Mouse (Mus musculus) forebrain, postnatal 0 days (tissue): ENCODE measurements around the gene Igf1r. TPM values are rescaled to one million over a fixed set of nuclear protein-coding genes. Genes with fewer than 3 reads are reported as not detected.

ENCODE experiments used
- ATAC-seq: fragments of 200-750 bp; cut with Nextera tagmentation; 2 replicates; pipeline ENCODE4 v1.8.0; 2017; ENCODE audit warnings: mild to moderate bottlenecking, moderate library complexity
- DNase-seq: peaks from one replicate; pipeline ENCODE4 v3.0.0-alpha.2; 2015
- H3K27ac ChIP-seq: fragments of 300-500 bp; sonication (generic); 2 replicates; pipeline ENCODE4 v1.5.1; 2014; ENCODE audit warnings: low read depth, mild to moderate bottlenecking, antibody characterized with exemption, low read length, moderate library complexity, mixed read lengths
- H3K27me3 ChIP-seq: fragments of 300-500 bp; sonication (generic); 2 replicates; pipeline ENCODE4 v1.6.1; 2014; ENCODE audit warnings: mild to moderate bottlenecking, low read length, mixed read lengths; ENCODE audit not compliant: insufficient read depth
- H3K36me3 ChIP-seq: fragments of 300-500 bp; sonication (generic); 2 replicates; pipeline ENCODE4 v1.6.1; 2014; ENCODE audit warnings: mild to moderate bottlenecking, moderate library complexity; ENCODE audit not compliant: insufficient read depth
- H3K4me1 ChIP-seq: fragments of 300-500 bp; sonication (generic); 2 replicates; pipeline ENCODE4 v1.6.1; 2014; ENCODE audit warnings: antibody characterized with exemption; ENCODE audit not compliant: insufficient read depth
- H3K4me2 ChIP-seq: fragments of 300-500 bp; sonication (generic); 2 replicates; pipeline ENCODE4 v1.6.1; 2014; ENCODE audit warnings: low read depth, mild to moderate bottlenecking, moderate library complexity
- H3K4me3 ChIP-seq: fragments of 300-500 bp; sonication (generic); 2 replicates; pipeline ENCODE4 v1.5.1; 2014; ENCODE audit warnings: low read depth, low read length, mixed read lengths
- H3K9ac ChIP-seq: fragments of 300-500 bp; sonication (generic); 2 replicates; pipeline ENCODE4 v1.6.1; 2014; ENCODE audit warnings: mild to moderate bottlenecking
- H3K9me3 ChIP-seq: fragments of 300-500 bp; sonication (generic); 2 replicates; pipeline ENCODE4 v1.6.1; 2016; ENCODE audit warnings: low read length
- CTCF ChIP-seq: sonication (generic); IDR thresholded peaks from 2 replicates; pipeline ENCODE4 v1.5.1; 2016; ENCODE audit warnings: antibody characterized with exemption, control low read depth, low read depth
- WGBS: fragments of 180-500 bp; shearing (Covaris S2); extraction: QIAGEN DNeasy Blood & Tissue Kit; methylation state at CpG from one replicate; pipeline ENCODE4 v1.1.7; 2014; 5-methylcytosine and 5-hydroxymethylcytosine counted together
- polyA plus RNA-seq: library from polyadenylated mRNA; unstranded; fragments of >200 nt; fragmentation: Nextera tagmentation; extraction: Ambion mirVana; gene quantifications from 2 replicates; pipeline ENCODE4 v1.2.1, GENCODE M21; 2015
- total RNA-seq: library from RNA; depleted of rRNA; stranded (reverse); fragments of >200 nt; gene quantifications from 2 replicates; pipeline ENCODE4 v1.2.3, GENCODE M21; 2014

The Igf1r gene
- total and polyA plus RNA-seq, 2 experiments from 2014 or later, result 12.8 to 37.8 TPM

DNA sequence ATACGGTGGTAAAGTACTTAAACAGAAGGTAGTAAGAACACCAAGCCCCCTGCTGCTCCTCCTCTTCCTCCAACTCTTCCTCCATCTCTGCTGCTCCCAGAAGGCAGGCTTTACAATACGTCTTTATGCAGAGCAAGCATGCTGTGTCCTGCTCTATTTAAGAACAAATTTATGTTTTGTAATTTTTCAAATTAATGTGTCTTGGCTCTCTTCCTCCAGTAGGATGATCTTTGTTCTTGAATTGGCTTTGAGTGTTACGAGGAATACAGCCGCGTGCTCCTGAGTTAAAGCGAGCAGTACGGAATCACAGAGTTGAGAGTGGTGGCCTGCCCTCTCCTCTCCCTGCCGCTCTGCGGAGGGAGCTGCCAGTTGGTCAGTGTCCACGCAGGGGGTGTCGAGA lies 34.2 kb downstream of the Igf1r start:
- Histone ChIP-seq H3K9me3 (no peaks in the 10 kb centered on the region), H3K36me3 (no peaks in the 10 kb centered on the region), H3K27me3 (no peaks in the 10 kb centered on the region), H3K9ac (no peak overlapping the region), H3K4me2 (no peak overlapping the region), H3K4me1 (no peaks in the 10 kb centered on the region), H3K4me3 (no peak overlapping the region), H3K27ac (no peak overlapping the region)
- ATAC-seq (no peak), DNase-seq (no peak)
- 71% methylated on average over 11 of the region's 11 CpGs for WGBS
- no peak for TF ChIP-seq CTCF

DNA sequence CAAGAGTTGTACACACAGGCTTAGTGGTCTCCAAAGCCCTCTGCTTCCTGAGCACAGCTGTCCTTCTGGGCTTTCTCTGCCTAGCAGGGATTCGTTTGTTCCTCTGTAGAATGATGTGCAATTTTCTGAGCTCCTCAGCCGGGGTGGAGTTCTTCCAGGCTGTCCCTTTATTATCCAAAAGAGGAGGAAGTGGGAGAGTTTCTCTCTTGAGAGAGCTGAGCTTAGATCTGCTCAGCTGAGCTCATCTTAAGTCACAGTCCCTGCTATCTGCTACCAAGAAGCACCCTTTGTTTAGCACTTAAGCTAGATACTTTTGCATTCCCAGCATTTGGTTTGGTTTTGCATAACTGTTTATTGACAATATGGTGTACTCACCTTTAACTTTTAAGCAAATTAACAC lies 36.7 kb downstream of the Igf1r start:
- no peaks in the 10 kb centered on the region for H3K9me3 ChIP-seq
- ATAC-seq, result no peak
- 67% methylated on average over 2 of the region's 2 CpGs for WGBS
- DNase-seq, result no peak
- no peak for TF ChIP-seq CTCF
- no peaks in the 10 kb centered on the region for H3K36me3 ChIP-seq
- H3K27me3 ChIP-seq, result no peaks in the 10 kb centered on the region
- H3K4me1 ChIP-seq, result no peaks in the 10 kb centered on the region
- no peak overlapping the region for H3K4me2 ChIP-seq
- no peak overlapping the region for H3K9ac ChIP-seq
- no peak overlapping the region for H3K4me3 ChIP-seq
- H3K27ac ChIP-seq, result no peak overlapping the region

DNA sequence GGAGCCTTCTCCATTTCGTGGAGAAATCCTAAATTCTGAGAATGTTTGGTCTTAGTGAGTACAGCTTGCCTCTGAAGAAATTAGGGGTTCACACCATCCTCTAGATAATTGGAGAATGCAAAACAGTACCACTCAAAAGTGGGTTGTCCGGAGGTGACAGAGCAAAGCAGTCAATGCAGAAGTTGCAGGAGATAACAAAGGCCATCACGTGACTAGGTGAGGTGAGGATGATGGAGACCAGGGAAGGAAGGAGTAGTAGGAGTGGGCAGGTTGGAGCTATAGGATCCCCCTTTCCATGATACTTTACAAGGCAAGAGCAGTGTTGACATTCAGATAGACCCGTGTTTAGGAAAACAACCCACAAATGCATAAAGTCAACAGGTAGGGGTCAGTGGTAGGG lies 41.0 kb downstream of the Igf1r start:
- Histone ChIP-seq H3K36me3 (no peaks in the 10 kb centered on the region), H3K9ac (no peak overlapping the region), H3K4me1 (0 out of 2 replicates have a peak, but pooled peaks cover 4% of the 10 kb centered on the region), H3K27ac (no peak overlapping the region), H3K27me3 (no peaks in the 10 kb centered on the region), H3K9me3 (no peaks in the 10 kb centered on the region), H3K4me3 (no peak overlapping the region), H3K4me2 (no peak overlapping the region)
- ATAC-seq (no peak), DNase-seq (no peak)
- 94% methylated on average over 4 of the region's 4 CpGs for WGBS
- no peak for TF ChIP-seq CTCF

DNA sequence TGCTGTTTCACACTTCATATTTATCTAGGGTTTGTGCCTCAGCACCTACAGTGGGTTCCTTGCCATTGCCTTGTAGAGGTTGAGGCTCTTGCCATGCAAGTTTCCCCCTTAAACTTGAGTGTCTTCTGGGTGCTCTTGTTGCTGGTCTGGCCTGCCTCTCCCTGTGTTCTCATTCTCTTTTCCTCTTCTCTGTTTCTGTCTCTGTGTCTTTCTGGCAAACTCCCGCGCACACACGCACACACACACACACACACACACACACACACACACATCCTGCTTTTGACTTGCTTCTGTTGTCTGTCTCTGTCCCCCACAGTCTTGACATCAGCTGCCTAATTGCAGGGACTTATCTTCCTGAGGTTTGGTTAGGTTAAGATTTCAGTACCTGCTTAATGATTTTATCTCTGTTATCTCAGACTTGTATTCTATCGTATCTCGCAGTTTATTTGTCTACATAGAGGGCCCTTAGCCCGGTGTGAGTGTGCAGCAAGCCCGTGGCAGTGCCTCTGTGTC lies 41.8 kb downstream of the Igf1r start:
- H3K27ac ChIP-seq, result no peak overlapping the region
- no peak overlapping the region for H3K4me3 ChIP-seq
- no peak for ATAC-seq
- H3K9ac ChIP-seq, result no peak overlapping the region
- H3K9me3 ChIP-seq, result no peaks in the 10 kb centered on the region
- H3K4me2 ChIP-seq, result no peak overlapping the region
- DNase-seq, result no peak
- H3K36me3 ChIP-seq, result no peaks in the 10 kb centered on the region
- TF ChIP-seq CTCF, result no peak
- no peaks in the 10 kb centered on the region for H3K27me3 ChIP-seq
- peaks cover 6% of the 10 kb centered on the region; the same call in 1 of the 2 replicates for H3K4me1 ChIP-seq
- 82% methylated on average over 7 of the region's 7 CpGs for WGBS

DNA sequence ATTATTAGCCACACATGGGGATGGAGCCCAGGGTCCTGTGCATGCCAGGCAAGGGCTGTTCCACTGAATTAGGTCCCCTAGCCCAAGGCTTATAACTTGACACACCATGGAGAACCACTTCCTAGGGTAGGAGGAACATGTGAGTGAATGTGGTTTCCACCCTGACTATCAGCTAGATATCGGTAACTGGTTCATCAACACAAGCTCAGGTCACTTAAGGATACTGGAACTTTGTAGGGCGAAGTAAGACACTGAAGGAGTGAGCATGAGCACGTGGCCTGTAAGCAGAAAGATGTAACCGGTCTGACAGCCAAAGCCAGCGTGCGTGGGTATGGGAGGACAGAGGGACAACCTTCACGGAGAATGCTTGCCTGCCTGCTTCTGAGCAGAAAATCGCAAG lies 42.6 kb downstream of the Igf1r start:
- Histone ChIP-seq H3K27ac (no peak overlapping the region), H3K36me3 (no peaks in the 10 kb centered on the region), H3K4me1 (peaks cover 7% of the 10 kb centered on the region; the same call in 1 of the 2 replicates), H3K9me3 (no peaks in the 10 kb centered on the region), H3K9ac (no peak overlapping the region), H3K27me3 (no peaks in the 10 kb centered on the region), H3K4me2 (no peak overlapping the region), H3K4me3 (no peak overlapping the region)
- TF ChIP-seq CTCF, result no peak
- WGBS, result 63% methylated on average over 8 of the region's 8 CpGs
- ATAC-seq (no peak), DNase-seq (no peak)

DNA sequence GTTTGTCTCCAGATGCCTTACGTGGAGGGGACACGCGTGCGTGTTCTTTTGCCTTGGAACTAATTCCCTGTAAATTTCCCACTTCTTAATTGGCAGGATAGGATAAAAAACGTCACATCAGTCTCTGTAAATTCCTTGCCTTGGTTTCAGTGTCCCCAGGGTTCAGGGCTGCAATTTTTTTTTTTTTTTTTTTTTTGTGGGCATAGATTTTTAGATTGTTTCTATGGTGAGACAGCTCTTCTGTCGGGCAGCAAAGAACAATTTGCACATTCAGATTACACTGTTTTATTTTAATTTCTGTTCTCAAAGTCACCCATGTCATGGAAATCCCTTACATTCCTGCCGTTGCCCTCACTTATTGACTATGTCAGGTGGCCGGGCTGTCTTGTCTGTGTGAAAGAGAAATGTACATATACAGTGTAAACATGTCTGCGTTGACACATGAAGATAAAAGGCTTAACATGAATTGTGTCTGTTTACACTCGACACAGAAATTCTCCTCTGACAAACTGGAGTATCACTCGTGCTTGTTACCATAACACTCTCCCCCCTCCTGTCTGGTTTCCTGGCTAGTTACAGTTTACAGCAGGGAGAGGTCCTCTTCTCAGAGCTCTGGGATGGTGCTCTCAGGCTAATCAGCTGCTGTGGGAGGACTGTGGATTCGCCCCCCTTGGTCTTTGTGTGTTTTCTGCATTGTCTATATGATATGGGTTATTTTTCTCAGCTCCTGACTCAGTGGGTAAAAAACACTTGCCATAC lies 43.8 kb downstream of the Igf1r start:
- ATAC-seq, result no peak
- Histone ChIP-seq H3K27ac (no peak overlapping the region), H3K36me3 (no peaks in the 10 kb centered on the region), H3K9ac (no peak overlapping the region), H3K9me3 (no peaks in the 10 kb centered on the region), H3K4me1 (peaks cover 7% of the 10 kb centered on the region; the same call in 1 of the 2 replicates), H3K27me3 (no peaks in the 10 kb centered on the region), H3K4me3 (no peak overlapping the region), H3K4me2 (no peak overlapping the region)
- DNase-seq, result no peak
- no peak for TF ChIP-seq CTCF
- WGBS, result 40% methylated on average over 12 of the region's 12 CpGs

DNA sequence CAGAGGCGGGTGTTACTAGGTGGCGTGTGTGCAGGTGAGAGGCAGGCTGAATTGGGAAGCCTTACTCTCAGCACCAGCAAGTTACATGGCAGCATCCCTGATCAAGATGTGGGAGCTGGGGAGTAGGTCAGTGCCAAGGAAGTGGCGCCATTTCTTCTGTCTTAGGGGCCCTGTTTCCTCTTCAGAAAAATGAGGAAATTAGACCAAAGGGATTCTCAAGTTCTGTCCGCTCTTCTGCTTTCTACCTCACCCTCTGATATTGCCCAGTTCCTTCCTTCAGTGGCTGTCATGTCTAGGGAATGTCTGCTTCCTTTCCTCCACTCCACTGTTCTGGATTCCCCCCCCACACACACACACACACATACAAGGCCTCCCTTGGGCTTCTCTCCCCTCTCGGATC lies 48.6 kb downstream of the Igf1r start:
- Histone ChIP-seq H3K36me3 (peaks cover 12% of the 10 kb centered on the region), H3K27me3 (no peaks in the 10 kb centered on the region), H3K9ac (no peak overlapping the region), H3K4me1 (peaks cover 3% of the 10 kb centered on the region; the same call in 1 of the 2 replicates), H3K9me3 (no peaks in the 10 kb centered on the region), H3K4me3 (no peak overlapping the region), H3K4me2 (no peak overlapping the region), H3K27ac (no peak overlapping the region)
- TF ChIP-seq CTCF, result no peak
- DNase-seq (no peak), ATAC-seq (no peak)
- 93% methylated on average over 5 of the region's 5 CpGs for WGBS
